Mouse (Mus musculus) B cell, adult 67 days (primary cell): ENCODE measurements around the gene Galnt13. TPM values are rescaled to one million over a fixed set of nuclear protein-coding genes. Genes with fewer than 3 reads are reported as not detected.

ENCODE experiments used
- total RNA-seq, 2 experiments: library from RNA; stranded (reverse); gene quantifications; 4 replicates each; pipeline ENCODE4 v1.2.4; 2023

The Galnt13 gene
- total RNA-seq = not detected

DNA sequence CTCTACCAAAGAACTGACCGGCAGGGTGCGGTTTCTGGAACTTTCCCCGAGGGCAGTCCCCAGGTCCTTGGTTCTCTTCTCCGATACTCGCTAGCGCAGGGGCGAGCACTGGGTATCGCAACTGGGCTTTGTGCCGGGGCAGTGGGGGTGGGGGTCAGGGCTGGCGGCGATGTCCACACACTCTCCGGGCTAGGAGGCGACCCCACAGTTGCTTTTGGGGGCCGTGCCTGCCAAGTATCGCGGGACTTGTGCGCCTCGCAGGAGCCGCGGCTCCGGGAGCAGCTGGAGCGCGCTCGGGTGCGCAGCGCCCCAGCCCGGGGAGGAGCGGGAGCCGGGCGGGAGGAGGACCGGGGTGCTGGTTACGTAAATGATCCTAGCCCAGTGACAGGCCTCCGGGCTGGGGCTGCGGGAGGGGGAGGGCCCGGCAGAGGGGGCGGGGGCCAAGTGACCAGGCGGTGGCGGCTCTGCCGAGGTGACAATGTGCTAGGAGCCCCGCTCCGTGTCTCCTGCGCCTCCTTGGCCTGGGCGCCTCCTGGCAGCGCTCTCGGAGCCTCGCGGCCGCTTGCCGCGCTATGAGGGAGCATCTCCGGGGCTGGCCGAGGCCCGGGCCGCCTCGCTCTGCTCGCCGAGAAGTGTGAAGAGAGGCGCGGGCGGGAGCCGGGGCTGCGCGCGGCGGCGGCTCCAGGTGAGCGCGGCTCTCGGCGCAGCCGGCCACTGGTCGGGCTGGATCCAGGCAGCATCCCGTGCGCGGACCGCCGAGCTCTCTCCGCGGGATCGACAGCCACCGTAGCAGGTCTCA is at the start of gene Galnt13:
Galnt13 (plus strand) TSS at position 381 of the 799 bp plus-strand sequence.

